Mouse (Mus musculus): ENCODE data around the gene Tmem108. TPM values are rescaled to one million over a fixed set of nuclear protein-coding genes. Genes with fewer than 3 reads are reported as not detected.

Gene Tmem108
- polyA plus RNA-seq, 1 experiment from 2014 or later: 13.0 TPM

DNA sequence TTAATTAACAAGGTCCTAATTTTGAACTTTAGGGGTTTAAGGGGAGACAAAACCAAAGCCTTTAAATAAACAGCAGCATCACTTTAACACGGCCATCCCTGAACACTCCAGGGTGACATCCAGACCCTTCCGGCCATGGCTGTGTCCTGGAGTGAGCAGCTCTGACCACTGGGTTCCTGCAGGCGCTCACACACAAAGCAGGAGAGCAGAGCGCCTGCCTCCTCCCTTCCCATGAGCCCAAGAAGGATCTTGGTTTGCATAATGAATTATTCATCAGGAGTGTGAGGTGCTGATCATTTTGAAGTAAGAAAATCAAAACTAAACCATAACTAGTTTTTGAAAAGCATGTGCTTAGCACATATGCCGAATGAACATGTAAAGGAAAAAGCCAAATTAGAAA lies 237.0 kb downstream of the Tmem108 start:
- H3K4me1 ChIP-seq (replicated peaks; ENCODE audit: control insufficient read depth, insufficient read depth, low read length): no peaks in the 10 kb centered on the region; the same call in 1 of the 2 replicates
- 0 out of 2 replicates have a peak, but pooled peaks have one; percentile 41 for ATAC-seq (ENCODE audit: low read depth)
- H3K36me3 ChIP-seq (ENCODE audit: control insufficient read depth, insufficient read depth, low read length): no peaks in the 10 kb centered on the region
- no peak overlapping the region for H3K4me3 ChIP-seq (ENCODE audit: low read length)
- no peak overlapping the region for H3K4me2 ChIP-seq (ENCODE audit: low read depth, low read length)
- no peak overlapping the region for H3K9ac ChIP-seq (ENCODE audit: low read length)
- no peak overlapping the region for H3K27ac ChIP-seq (ENCODE audit: low read length)
- H3K27me3 ChIP-seq (ENCODE audit: control insufficient read depth, insufficient read depth, low read depth, low read length): no peaks in the 10 kb centered on the region
- WGBS: 27% methylated on average over 5 of the region's 5 CpGs
- H3K9me3 ChIP-seq (ENCODE audit: control insufficient read depth, low read length): no peaks in the 10 kb centered on the region

DNA sequence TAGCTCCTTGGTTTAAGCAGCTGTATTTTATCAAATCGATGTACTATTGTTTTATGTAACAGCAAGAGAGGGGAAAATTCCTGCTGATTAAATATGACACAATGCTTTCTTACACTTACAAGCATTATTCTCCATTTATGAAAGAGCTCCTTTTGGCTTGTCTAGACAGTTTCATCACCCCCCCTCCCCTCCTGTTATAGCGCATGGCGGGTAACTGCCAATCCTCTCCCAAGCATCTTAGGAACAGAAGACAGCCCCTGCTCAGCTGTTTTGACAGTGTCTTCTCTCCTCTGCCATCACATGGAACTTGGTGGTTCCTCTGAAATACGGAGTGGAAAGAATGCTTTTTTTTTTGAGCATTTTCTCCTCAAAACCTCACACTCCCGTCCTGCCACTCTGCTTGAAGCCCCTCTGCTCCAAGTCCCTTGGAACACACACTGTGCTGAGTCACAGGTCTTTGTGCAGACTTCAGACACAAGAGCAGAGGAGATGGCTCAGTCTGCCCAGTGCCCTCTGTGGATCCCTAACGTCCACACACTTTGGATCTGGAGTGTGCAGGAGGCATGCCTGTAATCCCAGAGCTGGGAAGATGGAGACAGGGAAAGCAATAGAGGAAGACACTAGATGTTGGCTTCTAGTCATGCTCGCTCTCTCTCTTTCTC lies 237.8 kb downstream of the Tmem108 start:
- H3K27ac ChIP-seq (ENCODE audit: low read length): no peak overlapping the region
- peaks cover 2% of the 10 kb centered on the region; the same call in 1 of the 2 replicates for H3K9me3 ChIP-seq (ENCODE audit: control insufficient read depth, low read length)
- H3K36me3 ChIP-seq (ENCODE audit: control insufficient read depth, insufficient read depth, low read length): no peaks in the 10 kb centered on the region
- 56% methylated on average over 7 of the region's 7 CpGs for WGBS
- no peak for ATAC-seq (ENCODE audit: low read depth)
- no peak overlapping the region for H3K4me2 ChIP-seq (ENCODE audit: low read depth, low read length)
- H3K9ac ChIP-seq (ENCODE audit: low read length): no peak overlapping the region
- no peaks in the 10 kb centered on the region for H3K27me3 ChIP-seq (ENCODE audit: control insufficient read depth, insufficient read depth, low read depth, low read length)
- no peaks in the 10 kb centered on the region; the same call in 1 of the 2 replicates for H3K4me1 ChIP-seq (replicated peaks; ENCODE audit: control insufficient read depth, insufficient read depth, low read length)
- H3K4me3 ChIP-seq (ENCODE audit: low read length): no peak overlapping the region

DNA sequence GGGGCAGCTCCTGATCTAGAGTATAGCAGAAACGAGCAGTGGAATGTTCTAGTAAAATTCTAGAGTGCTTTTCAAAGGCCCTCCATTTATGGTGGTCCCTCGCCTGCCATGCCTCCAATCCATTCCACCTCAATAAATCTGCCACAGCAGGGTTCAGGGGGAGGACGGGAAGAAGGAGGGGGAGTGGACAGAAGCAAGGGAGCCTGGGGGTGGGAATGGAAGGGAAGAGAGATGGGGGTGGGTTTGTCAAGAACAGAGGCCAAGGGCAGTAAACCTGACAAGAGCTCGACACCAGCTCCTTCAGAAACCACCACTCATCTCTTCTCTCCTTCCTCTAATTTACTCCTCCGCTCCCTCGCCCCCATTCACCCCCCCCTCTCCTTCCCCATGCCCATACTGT lies 238.6 kb downstream of the Tmem108 start:
- Histone ChIP-seq H3K4me1 (replicated peaks; ENCODE audit: control insufficient read depth, insufficient read depth, low read length) (no peaks in the 10 kb centered on the region; the same call in 1 of the 2 replicates), H3K4me2 (ENCODE audit: low read depth, low read length) (no peak overlapping the region), H3K9ac (ENCODE audit: low read length) (no peak overlapping the region), H3K9me3 (ENCODE audit: control insufficient read depth, low read length) (peaks cover 2% of the 10 kb centered on the region; the same call in 1 of the 2 replicates), H3K27me3 (ENCODE audit: control insufficient read depth, insufficient read depth, low read depth, low read length) (no peaks in the 10 kb centered on the region), H3K4me3 (ENCODE audit: low read length) (no peak overlapping the region), H3K36me3 (ENCODE audit: control insufficient read depth, insufficient read depth, low read length) (no peaks in the 10 kb centered on the region), H3K27ac (ENCODE audit: low read length) (no peak overlapping the region)
- no peak for ATAC-seq (ENCODE audit: low read depth)
- WGBS: 40% methylated on average over 5 of the region's 6 CpGs

DNA sequence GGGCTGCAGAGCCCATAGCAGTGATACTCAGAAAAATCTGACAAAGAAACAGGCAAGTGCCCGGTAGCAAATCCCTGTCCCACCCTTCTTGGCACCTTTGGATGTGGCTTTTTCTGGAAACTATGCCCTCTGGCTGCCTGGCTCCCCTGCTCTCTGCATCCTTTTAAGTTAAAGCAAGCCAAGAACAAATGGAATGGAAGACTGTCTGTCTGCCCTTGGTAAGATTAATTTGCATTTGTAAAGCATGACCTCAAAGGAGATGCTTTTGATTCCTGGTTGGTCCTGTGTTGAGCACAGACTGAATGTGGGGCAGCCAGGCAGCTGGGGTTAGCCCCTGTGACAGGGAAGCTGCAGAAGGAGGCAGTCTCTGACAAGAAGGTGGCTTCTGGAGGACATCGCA lies 247.8 kb downstream of the Tmem108 start:
- Histone ChIP-seq H3K27ac (ENCODE audit: low read length) (no peak overlapping the region), H3K4me1 (replicated peaks; ENCODE audit: control insufficient read depth, insufficient read depth, low read length) (no peaks in the 10 kb centered on the region), H3K36me3 (ENCODE audit: control insufficient read depth, insufficient read depth, low read length) (no peaks in the 10 kb centered on the region), H3K27me3 (ENCODE audit: control insufficient read depth, insufficient read depth, low read depth, low read length) (no peaks in the 10 kb centered on the region), H3K9me3 (ENCODE audit: control insufficient read depth, low read length) (no peaks in the 10 kb centered on the region), H3K9ac (ENCODE audit: low read length) (no peak overlapping the region), H3K4me2 (ENCODE audit: low read depth, low read length) (no peak overlapping the region), H3K4me3 (ENCODE audit: low read length) (no peak overlapping the region)
- no peak for ATAC-seq (ENCODE audit: low read depth)
- WGBS: 67% methylated on average over 2 of the region's 2 CpGs

DNA sequence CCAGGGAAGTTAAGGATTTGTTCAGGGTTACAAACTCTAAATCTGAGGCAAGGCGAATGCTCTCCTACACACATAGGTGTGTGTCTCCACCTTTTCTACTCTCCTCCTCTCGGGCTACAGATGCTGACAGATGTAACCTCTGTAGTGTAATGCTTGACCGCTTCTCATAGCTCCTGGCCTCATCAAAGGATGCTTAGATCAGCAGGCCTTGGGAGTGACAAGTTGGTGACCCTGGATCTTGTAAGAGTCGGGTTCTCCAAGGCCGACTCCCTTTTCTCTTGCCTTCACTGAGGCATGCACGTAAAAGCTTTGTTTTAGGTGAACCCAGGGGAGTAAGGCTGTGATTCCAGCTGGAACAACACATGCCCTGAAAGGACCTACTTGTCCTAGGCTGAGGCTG lies 249.4 kb downstream of the Tmem108 start:
- ATAC-seq (ENCODE audit: low read depth): no peak
- Histone ChIP-seq H3K9ac (ENCODE audit: low read length) (no peak overlapping the region), H3K27ac (ENCODE audit: low read length) (no peak overlapping the region), H3K4me2 (ENCODE audit: low read depth, low read length) (no peak overlapping the region), H3K27me3 (ENCODE audit: control insufficient read depth, insufficient read depth, low read depth, low read length) (no peaks in the 10 kb centered on the region), H3K4me1 (replicated peaks; ENCODE audit: control insufficient read depth, insufficient read depth, low read length) (no peaks in the 10 kb centered on the region), H3K4me3 (ENCODE audit: low read length) (no peak overlapping the region), H3K9me3 (ENCODE audit: control insufficient read depth, low read length) (no peaks in the 10 kb centered on the region), H3K36me3 (ENCODE audit: control insufficient read depth, insufficient read depth, low read length) (no peaks in the 10 kb centered on the region)
- WGBS: 68% methylated on average over 6 of the region's 6 CpGs

DNA sequence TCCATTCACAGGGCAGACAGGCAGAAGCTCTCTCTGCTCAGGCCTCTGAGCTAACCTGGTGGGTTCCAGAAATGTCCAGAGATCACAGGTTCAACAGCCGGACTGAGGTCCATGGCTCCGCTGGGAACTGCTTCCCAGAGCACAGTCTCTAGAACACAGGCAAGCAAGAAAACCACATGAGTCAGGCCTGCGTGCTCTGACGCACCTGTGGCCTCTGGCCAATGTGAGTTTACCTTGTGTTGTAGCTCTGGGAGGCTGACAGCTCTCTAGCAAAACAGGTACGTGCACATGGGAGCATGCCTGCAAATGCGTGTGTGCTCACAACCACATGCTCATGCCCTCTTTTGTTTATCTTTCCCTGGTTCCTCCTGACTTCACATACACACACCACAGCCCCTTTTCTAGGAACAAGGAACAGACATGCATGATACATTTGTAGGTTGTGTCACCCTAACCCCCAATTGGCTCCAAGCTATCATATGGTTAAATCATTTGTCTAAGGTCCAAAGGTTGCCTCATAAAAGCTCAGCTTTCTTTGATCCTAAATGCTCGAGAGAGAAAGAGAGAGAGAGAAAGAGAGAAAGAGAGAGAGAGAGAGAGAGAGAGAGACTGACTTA lies 254.6 kb downstream of the Tmem108 start:
- Histone ChIP-seq H3K9me3 (ENCODE audit: control insufficient read depth, low read length) (no peaks in the 10 kb centered on the region), H3K4me3 (ENCODE audit: low read length) (no peak overlapping the region), H3K4me2 (ENCODE audit: low read depth, low read length) (no peak overlapping the region), H3K27me3 (ENCODE audit: control insufficient read depth, insufficient read depth, low read depth, low read length) (no peaks in the 10 kb centered on the region), H3K4me1 (replicated peaks; ENCODE audit: control insufficient read depth, insufficient read depth, low read length) (no peaks in the 10 kb centered on the region), H3K36me3 (ENCODE audit: control insufficient read depth, insufficient read depth, low read length) (no peaks in the 10 kb centered on the region), H3K27ac (ENCODE audit: low read length) (no peak overlapping the region), H3K9ac (ENCODE audit: low read length) (no peak overlapping the region)
- ATAC-seq (ENCODE audit: low read depth): no peak
- 56% methylated on average over 7 of the region's 7 CpGs for WGBS

DNA sequence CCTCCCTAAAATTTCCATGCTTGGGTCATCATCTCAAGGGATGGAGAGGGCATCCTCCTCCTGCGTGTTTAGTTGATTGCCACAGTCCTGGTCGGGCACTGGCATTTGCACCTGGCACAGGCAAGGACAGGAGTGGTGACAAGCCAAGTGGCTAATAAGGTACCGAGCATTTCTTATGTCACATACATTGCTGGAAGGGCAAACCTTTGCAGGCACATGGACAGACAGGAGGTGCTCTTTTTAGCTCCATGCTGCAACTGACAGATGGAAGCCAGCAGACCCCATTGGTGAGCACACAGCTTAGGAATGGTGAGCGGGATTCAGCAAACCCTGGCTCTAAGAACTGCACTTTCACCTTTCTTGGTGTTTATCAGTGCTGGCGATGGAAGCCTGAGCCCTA lies 256.6 kb downstream of the Tmem108 start:
- 59% methylated on average over 5 of the region's 5 CpGs for WGBS
- no peak overlapping the region for H3K4me3 ChIP-seq (ENCODE audit: low read length)
- H3K9ac ChIP-seq (ENCODE audit: low read length): no peak overlapping the region
- H3K4me2 ChIP-seq (ENCODE audit: low read depth, low read length): no peak overlapping the region
- H3K27ac ChIP-seq (ENCODE audit: low read length): no peak overlapping the region
- ATAC-seq (ENCODE audit: low read depth): no peak
- H3K27me3 ChIP-seq (ENCODE audit: control insufficient read depth, insufficient read depth, low read depth, low read length): no peaks in the 10 kb centered on the region
- H3K9me3 ChIP-seq (ENCODE audit: control insufficient read depth, low read length): no peaks in the 10 kb centered on the region
- H3K4me1 ChIP-seq (replicated peaks; ENCODE audit: control insufficient read depth, insufficient read depth, low read length): no peaks in the 10 kb centered on the region
- H3K36me3 ChIP-seq (ENCODE audit: control insufficient read depth, insufficient read depth, low read length): no peaks in the 10 kb centered on the region

DNA sequence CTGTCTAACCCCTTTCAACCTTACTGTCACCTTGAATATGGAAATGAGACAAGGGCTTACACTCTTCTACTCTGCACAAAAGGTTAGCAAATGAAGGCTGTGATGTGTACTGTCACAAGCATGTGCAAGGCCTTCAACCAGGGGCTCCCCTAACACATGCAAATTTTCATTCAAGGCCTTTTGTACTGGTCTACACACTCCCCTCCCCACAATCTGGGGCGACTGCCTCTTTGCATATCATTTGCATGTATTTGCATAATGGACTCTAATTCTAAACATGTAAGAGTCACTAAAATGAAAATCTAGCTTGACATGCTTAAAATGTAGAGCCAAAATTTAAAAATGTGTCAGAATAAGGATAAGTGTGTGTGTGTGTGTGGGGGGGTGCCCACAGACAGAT lies 257.0 kb downstream of the Tmem108 start:
- Histone ChIP-seq H3K36me3 (ENCODE audit: control insufficient read depth, insufficient read depth, low read length) (no peaks in the 10 kb centered on the region), H3K4me3 (ENCODE audit: low read length) (no peak overlapping the region), H3K9ac (ENCODE audit: low read length) (no peak overlapping the region), H3K4me2 (ENCODE audit: low read depth, low read length) (no peak overlapping the region), H3K27ac (ENCODE audit: low read length) (no peak overlapping the region), H3K27me3 (ENCODE audit: control insufficient read depth, insufficient read depth, low read depth, low read length) (no peaks in the 10 kb centered on the region), H3K4me1 (replicated peaks; ENCODE audit: control insufficient read depth, insufficient read depth, low read length) (no peaks in the 10 kb centered on the region), H3K9me3 (ENCODE audit: control insufficient read depth, low read length) (no peaks in the 10 kb centered on the region)
- 94% methylated on average over 1 of the region's 1 CpGs for WGBS
- no peak for ATAC-seq (ENCODE audit: low read depth)

DNA sequence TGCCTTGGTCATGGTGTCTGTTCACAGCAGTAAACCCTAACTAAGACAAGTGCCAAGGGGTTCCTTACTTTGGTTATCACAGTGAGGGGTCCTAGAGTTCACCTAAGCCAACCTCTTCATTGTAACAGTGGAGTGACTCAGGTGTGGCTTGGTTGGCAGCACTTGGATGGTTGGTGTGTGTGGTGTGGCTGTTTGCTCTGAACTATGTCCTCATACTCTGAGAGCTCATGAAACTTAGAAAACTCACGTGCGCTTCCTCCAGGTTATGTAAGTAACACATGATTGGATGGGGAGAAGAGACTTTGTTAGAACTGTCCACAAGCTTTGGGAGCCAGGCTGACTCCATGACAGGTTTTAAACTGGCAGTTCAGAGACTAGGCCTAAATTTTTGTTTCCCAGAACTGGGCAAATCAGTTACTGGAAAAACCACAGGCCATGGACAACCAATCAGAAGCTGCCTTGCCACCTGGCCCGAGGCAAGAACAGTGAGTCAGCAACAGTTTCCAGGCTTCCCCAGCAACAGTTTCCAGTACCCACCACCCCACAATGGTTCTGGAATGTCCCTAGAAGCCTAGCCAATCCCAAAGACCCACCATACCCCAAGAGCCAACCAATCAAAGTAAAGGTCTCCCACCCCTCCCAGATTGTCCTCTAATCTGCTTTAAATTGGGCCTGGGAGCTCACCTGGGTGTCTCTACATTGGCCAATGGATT lies 257.9 kb downstream of the Tmem108 start:
- Histone ChIP-seq H3K36me3 (ENCODE audit: control insufficient read depth, insufficient read depth, low read length) (no peaks in the 10 kb centered on the region), H3K9ac (ENCODE audit: low read length) (no peak overlapping the region), H3K27ac (ENCODE audit: low read length) (no peak overlapping the region), H3K27me3 (ENCODE audit: control insufficient read depth, insufficient read depth, low read depth, low read length) (no peaks in the 10 kb centered on the region), H3K9me3 (ENCODE audit: control insufficient read depth, low read length) (no peaks in the 10 kb centered on the region), H3K4me3 (ENCODE audit: low read length) (no peak overlapping the region), H3K4me1 (replicated peaks; ENCODE audit: control insufficient read depth, insufficient read depth, low read length) (no peaks in the 10 kb centered on the region), H3K4me2 (ENCODE audit: low read depth, low read length) (no peak overlapping the region)
- ATAC-seq (ENCODE audit: low read depth): no peak
- WGBS: 79% methylated on average over 3 of the region's 3 CpGs

Measured in lung, embryonic 16.5 days (tissue).